Mouse (Mus musculus) heart, postnatal 0 days (tissue): ENCODE data around the gene Pak7. TPM values are rescaled to one million over a fixed set of nuclear protein-coding genes. Genes with fewer than 3 reads are reported as not detected.
"Not testable (repeated sequence)": the region's sequence is repeated elsewhere in the genome, so short reads cannot be mapped to it uniquely, and the experiment has no call there.

Experiments
- ATAC-seq: fragments of 200-750 bp; cut with Nextera tagmentation; 2 replicates; pipeline ENCODE4 v1.8.0; 2017; ENCODE audit warnings: low read depth, moderate number of reproducible peaks, moderate library complexity; ENCODE audit not compliant: insufficient read depth
- DNase-seq: peaks from one replicate; pipeline ENCODE4 v3.0.0-alpha.2; 2016; ENCODE audit warnings: low spot score
- H3K27ac ChIP-seq: fragments of 300-500 bp; sonication (generic); 2 replicates; pipeline ENCODE4 v1.5.1; 2014; ENCODE audit warnings: low read depth, mild to moderate bottlenecking
- H3K27me3 ChIP-seq: fragments of 300-500 bp; sonication (generic); 2 replicates; pipeline ENCODE4 v1.6.1; 2014; ENCODE audit warnings: low read length, mixed read lengths; ENCODE audit not compliant: control insufficient read depth, insufficient read depth
- H3K36me3 ChIP-seq: fragments of 300-500 bp; sonication (generic); replicated peaks from 2 replicates; pipeline ENCODE4 v1.6.1; 2014; ENCODE audit warnings: low read length, mixed read lengths; ENCODE audit not compliant: control insufficient read depth, insufficient read depth
- H3K4me1 ChIP-seq: fragments of 300-500 bp; sonication (generic); 2 replicates; pipeline ENCODE4 v1.6.1; 2014; ENCODE audit warnings: antibody characterized with exemption; ENCODE audit not compliant: control insufficient read depth, insufficient read depth
- H3K4me2 ChIP-seq: fragments of 300-500 bp; sonication (generic); 2 replicates; pipeline ENCODE4 v1.6.1; 2014; ENCODE audit warnings: low read depth, mild to moderate bottlenecking, low read length, moderate library complexity
- H3K4me3 ChIP-seq: fragments of 300-500 bp; sonication (generic); 2 replicates; pipeline ENCODE4 v1.5.1; 2014; ENCODE audit warnings: low read depth, low read length
- H3K9ac ChIP-seq: fragments of 300-500 bp; sonication (generic); replicated peaks from 2 replicates; pipeline ENCODE4 v1.6.1; 2014; ENCODE audit warnings: low read depth, low read length, mixed read lengths
- H3K9me3 ChIP-seq: fragments of 300-500 bp; sonication (generic); replicated peaks from 2 replicates; pipeline ENCODE4 v1.6.1; 2016; ENCODE audit warnings: low read length; ENCODE audit not compliant: control insufficient read depth
- CTCF ChIP-seq: IDR thresholded peaks from 2 replicates; pipeline ENCODE4 v1.5.1; 2016; ENCODE audit warnings: antibody characterized with exemption, control low read depth, low read depth
- EP300 ChIP-seq: IDR thresholded peaks from 2 replicates; pipeline ENCODE4 v1.6.1; 2016; ENCODE audit warnings: antibody characterized with exemption, low read depth
- WGBS: fragments of 180-500 bp; shearing (Covaris S2); extraction: QIAGEN DNeasy Blood & Tissue Kit; methylation state at CpG from one replicate; pipeline ENCODE4 v1.1.7; 2014; 5-methylcytosine and 5-hydroxymethylcytosine counted together
- polyA plus RNA-seq: library from polyadenylated mRNA; unstranded; fragments of >200 nt; fragmentation: Nextera tagmentation; extraction: Ambion mirVana; gene quantifications from 2 replicates; pipeline ENCODE4 v1.2.1, GENCODE M21; 2015
- total RNA-seq: library from RNA; depleted of rRNA; stranded (reverse); fragments of >200 nt; gene quantifications from 2 replicates; pipeline ENCODE4 v1.2.3, GENCODE M21; 2014; ENCODE audit warnings: low replicate concordance

Pak7 gene
- total and polyA plus RNA-seq, 2 experiments from 2014 or later = 0.14 TPM; not detected in 1

GRCm38 (mm10) chr2:136372361-136372760, 15.4 kb downstream of the Pak7 start:
- no peaks in the 10 kb centered on the region for H3K27me3 ChIP-seq
- no peaks in the 10 kb centered on the region for H3K36me3 ChIP-seq
- WGBS = 83% methylated on average over 1 of the region's 1 CpGs
- no peak overlapping the region for H3K27ac ChIP-seq
- TF ChIP-seq EP300 (no peak), CTCF (no peak)
- no peak overlapping the region for H3K4me3 ChIP-seq
- ATAC-seq (no peak), DNase-seq (no peak)
- no peaks in the 10 kb centered on the region for H3K4me1 ChIP-seq
- no peak overlapping the region for H3K9ac ChIP-seq
- H3K4me2 ChIP-seq = no peak overlapping the region
- no peaks in the 10 kb centered on the region for H3K9me3 ChIP-seq

GRCm38 (mm10) chr2:136351393-136352096, 36.2 kb downstream of the Pak7 start:
- Histone ChIP-seq H3K4me2 (no peak overlapping the region), H3K9me3 (no peaks in the 10 kb centered on the region), H3K9ac (no peak overlapping the region), H3K27ac (no peak overlapping the region), H3K4me3 (no peak overlapping the region), H3K27me3 (no peaks in the 10 kb centered on the region), H3K4me1 (no peaks in the 10 kb centered on the region), H3K36me3 (no peaks in the 10 kb centered on the region)
- ATAC-seq = no peak
- 61% methylated on average over 2 of the region's 2 CpGs for WGBS
- no peak for DNase-seq
- no peak for TF ChIP-seq EP300
- no peak for TF ChIP-seq CTCF

GRCm38 (mm10) chr2:136350459-136350858, 37.3 kb downstream of the Pak7 start:
- no peak for DNase-seq
- Histone ChIP-seq H3K4me1 (no peaks in the 10 kb centered on the region), H3K4me2 (no peak overlapping the region), H3K36me3 (no peaks in the 10 kb centered on the region), H3K4me3 (no peak overlapping the region), H3K27ac (no peak overlapping the region), H3K9me3 (no peaks in the 10 kb centered on the region), H3K9ac (no peak overlapping the region), H3K27me3 (no peaks in the 10 kb centered on the region)
- WGBS = 57% methylated on average over 3 of the region's 3 CpGs
- no peak for TF ChIP-seq EP300
- TF ChIP-seq CTCF = no peak
- no peak for ATAC-seq

GRCm38 (mm10) chr2:136349671-136350275, 38.0 kb downstream of the Pak7 start:
- no peak overlapping the region for H3K27ac ChIP-seq
- H3K9ac ChIP-seq = no peak overlapping the region
- H3K9me3 ChIP-seq = no peaks in the 10 kb centered on the region
- ATAC-seq (no peak), DNase-seq (no peak)
- no peaks in the 10 kb centered on the region for H3K36me3 ChIP-seq
- no peak for TF ChIP-seq CTCF
- TF ChIP-seq EP300 = no peak
- no peak overlapping the region for H3K4me3 ChIP-seq
- 64% methylated on average over 8 of the region's 8 CpGs for WGBS
- no peak overlapping the region for H3K4me2 ChIP-seq
- no peaks in the 10 kb centered on the region for H3K27me3 ChIP-seq
- no peaks in the 10 kb centered on the region for H3K4me1 ChIP-seq

- H3K9ac ChIP-seq, H3K36me3 ChIP-seq, H3K4me2 ChIP-seq, H3K4me1 ChIP-seq, H3K27me3 ChIP-seq, DNase-seq, H3K4me3 ChIP-seq, ATAC-seq, H3K9me3 ChIP-seq, H3K27ac ChIP-seq: not testable (repeated sequence)
- WGBS = 72% methylated on average over 4 of the region's 4 CpGs
Observed at GRCm38 (mm10) chr2:136344240-136344780, 43.5 kb downstream of the Pak7 start.
